Mouse (Mus musculus) lung, postnatal 0 days (tissue): ENCODE data around the gene Atp5d. TPM values are rescaled to one million over a fixed set of nuclear protein-coding genes. Genes with fewer than 3 reads are reported as not detected.
"Not testable (repeated sequence)": the region's sequence is repeated elsewhere in the genome, so short reads cannot be mapped to it uniquely, and the experiment has no call there.

ENCODE experiments used
- ATAC-seq: fragments of 200-750 bp; cut with Nextera tagmentation; 2 replicates; pipeline ENCODE4 v1.8.0; 2017; ENCODE audit warnings: moderate library complexity
- DNase-seq: peaks from one replicate; pipeline ENCODE4 v3.0.0-alpha.2; 2016; ENCODE audit warnings: low spot score
- H3K27ac ChIP-seq: fragments of 300-500 bp; sonication (generic); 2 replicates; pipeline ENCODE4 v1.5.1; 2014; ENCODE audit warnings: antibody characterized with exemption, mild to moderate bottlenecking, low read length, mixed read lengths
- H3K27me3 ChIP-seq: fragments of 300-500 bp; sonication (generic); replicated peaks from 2 replicates; pipeline ENCODE4 v1.6.1; 2014; ENCODE audit warnings: low read length, mixed read lengths; ENCODE audit not compliant: insufficient read depth
- H3K36me3 ChIP-seq: fragments of 300-500 bp; sonication (generic); 2 replicates; pipeline ENCODE4 v1.6.1; 2014; ENCODE audit warnings: low read length, mixed read lengths; ENCODE audit not compliant: insufficient read depth
- H3K4me1 ChIP-seq: fragments of 300-500 bp; sonication (generic); 2 replicates; pipeline ENCODE4 v1.6.1; 2014; ENCODE audit warnings: antibody characterized with exemption, low read depth, low read length, mixed read lengths; ENCODE audit not compliant: insufficient read depth
- H3K4me2 ChIP-seq: fragments of 300-500 bp; sonication (generic); replicated peaks from 2 replicates; pipeline ENCODE4 v1.6.1; 2014; ENCODE audit warnings: low read depth, mild to moderate bottlenecking, low read length, moderate library complexity, mixed read lengths
- H3K4me3 ChIP-seq: fragments of 300-500 bp; sonication (generic); 2 replicates; pipeline ENCODE4 v1.5.1; 2014; ENCODE audit warnings: low read depth, low read length
- H3K9ac ChIP-seq: fragments of 300-500 bp; sonication (generic); replicated peaks from 2 replicates; pipeline ENCODE4 v1.6.1; 2014; ENCODE audit warnings: low read depth, mild to moderate bottlenecking
- H3K9me3 ChIP-seq: fragments of 300-500 bp; sonication (generic); 2 replicates; pipeline ENCODE4 v1.6.1; 2016; ENCODE audit warnings: low read length, mixed read lengths
- CTCF ChIP-seq: IDR thresholded peaks from 2 replicates; pipeline ENCODE4 v1.5.1; 2016; ENCODE audit warnings: antibody characterized with exemption, mild to moderate bottlenecking
- EP300 ChIP-seq: IDR thresholded peaks from 2 replicates; pipeline ENCODE4 v1.6.1; 2016; ENCODE audit warnings: antibody characterized with exemption, mild to moderate bottlenecking, control low read depth
- WGBS: fragments of 180-500 bp; shearing (Covaris S2); extraction: QIAGEN DNeasy Blood & Tissue Kit; methylation state at CpG from one replicate; pipeline ENCODE4 v1.1.7; 2014; 5-methylcytosine and 5-hydroxymethylcytosine counted together
- polyA plus RNA-seq: library from polyadenylated mRNA; unstranded; fragments of >200 nt; fragmentation: Nextera tagmentation; extraction: Ambion mirVana; gene quantifications from 2 replicates; pipeline ENCODE4 v1.2.1, GENCODE M21; 2015

Gene Atp5d
- polyA plus RNA-seq, 1 experiment from 2014 or later: 491 TPM

DNA sequence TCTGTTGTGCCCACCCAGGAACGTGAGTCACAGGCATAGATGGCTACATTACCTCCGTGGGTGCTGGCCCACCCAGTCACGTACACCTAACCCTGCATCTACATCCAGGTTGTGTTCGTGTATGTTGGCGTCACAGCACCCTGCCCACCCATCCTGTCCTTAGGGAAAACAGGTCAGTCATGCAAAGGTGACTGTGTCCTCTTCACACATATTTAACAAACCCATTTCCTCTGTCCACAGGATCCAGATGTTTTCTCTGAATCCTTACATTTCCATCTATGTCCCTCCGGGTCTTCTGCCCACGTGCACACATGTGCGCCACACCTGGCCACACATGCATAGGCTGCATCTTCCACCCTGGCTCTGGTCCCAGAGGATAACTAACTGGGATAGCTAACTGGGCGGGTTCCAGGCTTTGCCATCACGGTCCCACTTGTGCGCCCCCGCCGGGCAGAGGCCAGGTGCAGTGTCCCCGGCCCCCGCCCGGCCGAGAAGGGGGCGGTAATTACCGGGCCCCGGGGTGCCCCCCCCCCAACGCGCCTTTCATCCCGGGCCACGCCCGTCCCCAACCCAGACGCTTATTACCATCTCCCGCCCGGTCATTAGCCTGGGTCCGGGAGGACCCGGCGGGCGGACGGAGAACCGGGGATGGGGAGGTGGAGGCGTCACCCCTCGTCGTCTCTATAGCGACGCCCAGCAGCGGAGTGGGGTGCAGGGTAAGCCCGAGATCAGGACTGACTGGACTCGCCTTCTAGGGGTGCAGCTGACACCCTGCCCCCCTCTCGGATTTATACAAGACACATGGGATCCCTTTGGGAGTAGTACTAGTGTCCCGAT is 25.9 kb downstream of the Atp5d start:
- H3K4me1 ChIP-seq: peaks cover 49% of the 10 kb centered on the region

DNA sequence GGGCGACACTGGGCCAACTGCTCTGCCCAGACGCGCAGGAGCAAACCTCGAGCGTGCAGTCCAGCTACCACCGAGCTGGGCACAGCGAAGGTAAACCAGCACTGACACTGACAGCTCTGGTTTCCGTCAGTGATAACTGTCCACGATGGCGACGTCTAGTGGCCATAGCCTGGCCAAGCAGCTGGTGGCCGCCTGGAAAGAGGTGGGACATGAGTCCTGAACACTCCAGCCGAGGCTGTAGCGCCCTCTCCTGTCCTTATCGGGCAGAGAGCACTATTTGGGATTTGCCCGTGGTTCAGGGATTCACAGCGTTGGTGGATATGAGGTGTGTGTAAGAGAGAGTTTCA is 26.5 kb downstream of the Atp5d start:
- TF ChIP-seq EP300 (no peak), CTCF (peak; percentile 100)
- Histone ChIP-seq H3K27ac (peak overlapping the region; percentile 79), H3K27me3 (no peaks in the 10 kb centered on the region), H3K36me3 (peaks cover 2% of the 10 kb centered on the region; the same call in 1 of the 2 replicates), H3K4me2 (peak overlapping the region; percentile 89), H3K4me3 (peak overlapping the region; percentile 33), H3K4me1 (peaks cover 48% of the 10 kb centered on the region), H3K9me3 (no peaks in the 10 kb centered on the region), H3K9ac (peak overlapping the region; percentile 26; the same call in 1 of the 2 replicates)
- DNase-seq (peak; percentile 97), ATAC-seq (peak; percentile 16)
- under 1% methylated on average over 17 of the region's 17 CpGs for WGBS

More for the DNA sequence above, 25.9 kb downstream of the Atp5d start:
- WGBS: 11% methylated on average over 41 of the region's 44 CpGs
- Histone ChIP-seq H3K27ac (peak overlapping the region; percentile 79), H3K9me3 (no peaks in the 10 kb centered on the region), H3K9ac (peak overlapping the region; percentile 26; the same call in 1 of the 2 replicates), H3K4me3 (peak overlapping the region; percentile 33), H3K4me2 (peak overlapping the region; percentile 89), H3K27me3 (no peaks in the 10 kb centered on the region), H3K36me3 (no peaks in the 10 kb centered on the region)
- TF ChIP-seq EP300 (no peak), CTCF (peak; percentile 7; the same call in 1 of the 2 replicates)
- ATAC-seq: no peak
- peak; percentile 36 for DNase-seq

DNA sequence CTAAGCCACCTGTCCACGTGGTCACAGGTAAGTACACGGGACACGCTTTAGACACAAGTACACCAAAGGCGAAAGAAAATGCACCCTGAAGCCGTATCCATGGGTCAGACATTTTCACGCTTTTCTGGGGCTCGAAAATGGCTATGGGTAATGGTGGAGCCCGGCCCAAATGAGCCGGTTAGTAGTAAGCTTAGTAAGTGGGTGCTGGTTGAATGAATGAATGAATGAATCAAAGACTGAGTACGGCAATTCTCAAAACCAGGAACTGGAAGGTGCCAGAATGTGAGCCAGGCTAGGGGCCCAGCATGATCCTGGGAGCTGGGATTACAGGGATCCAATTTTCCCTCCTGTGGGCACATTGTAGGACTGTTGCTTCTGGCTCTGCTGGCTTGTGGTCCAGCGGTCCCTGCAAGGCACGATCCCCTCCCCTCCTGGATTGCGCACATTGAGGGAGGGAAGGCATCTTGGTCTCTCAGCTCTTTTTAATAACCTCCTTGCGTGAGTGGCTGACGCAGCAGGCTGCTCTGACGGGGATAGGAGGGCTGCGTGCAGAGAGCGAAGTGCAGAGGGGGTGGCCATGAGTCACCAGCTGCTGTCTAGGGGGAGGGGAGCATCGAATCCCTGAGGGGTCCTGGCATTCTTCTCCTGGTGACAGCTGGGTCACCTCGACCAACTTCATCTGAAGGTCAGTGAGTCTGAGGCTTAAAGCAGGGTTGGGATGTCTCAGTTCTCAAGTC is 27.1 kb downstream of the Atp5d start, which contains the start of gene Cirbp:
Gene Cirbp, plus strand, starts transcription at position 594 of the 737 bp plus-strand sequence.
- no peak for ATAC-seq
- TF ChIP-seq CTCF (no peak), EP300 (no peak)
- H3K4me3 ChIP-seq: peak within 1 kb of the TSS; percentile 33
- 27% methylated on average over 20 of the region's 20 CpGs for WGBS
- peak within 1 kb of the TSS; percentile 79 for H3K27ac ChIP-seq
- peak; percentile 67 for DNase-seq
- H3K36me3 ChIP-seq: peaks cover 8% of the 10 kb centered on the region
- no peaks in the 10 kb centered on the region for H3K27me3 ChIP-seq
- no peaks in the 10 kb centered on the region for H3K9me3 ChIP-seq
- peak within 1 kb of the TSS; percentile 89 for H3K4me2 ChIP-seq
- H3K4me1 ChIP-seq: peaks cover 43% of the 10 kb centered on the region
- peak within 1 kb of the TSS; percentile 26; the same call in 1 of the 2 replicates for H3K9ac ChIP-seq

DNA sequence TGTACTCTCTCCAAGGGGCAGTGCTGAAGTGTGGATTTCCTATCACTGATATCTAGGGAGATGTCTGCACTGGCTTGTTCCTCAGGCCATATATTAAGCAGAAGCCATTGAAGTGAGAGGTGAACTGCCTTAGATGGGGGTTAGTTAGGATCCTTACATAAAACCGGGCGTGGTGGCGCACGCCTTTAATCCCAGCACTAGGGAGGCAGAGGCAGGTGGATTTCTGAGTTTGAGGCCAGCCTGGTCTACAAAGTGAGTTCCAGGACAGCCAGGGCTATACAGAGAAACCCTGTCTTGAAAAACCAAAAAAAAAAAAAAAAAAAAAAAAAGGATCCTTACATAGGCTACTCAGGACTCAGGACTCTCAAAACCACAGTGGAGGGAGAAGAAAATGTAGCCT is 27.7 kb downstream of the Atp5d start:
- Histone ChIP-seq H3K4me1 (peaks cover 40% of the 10 kb centered on the region), H3K36me3 (peaks cover 13% of the 10 kb centered on the region)
- H3K4me2 ChIP-seq, H3K4me3 ChIP-seq, H3K27ac ChIP-seq, H3K9ac ChIP-seq, ATAC-seq, H3K9me3 ChIP-seq, DNase-seq, H3K27me3 ChIP-seq: not testable (repeated sequence)
- 90% methylated on average over 4 of the region's 4 CpGs for WGBS

DNA sequence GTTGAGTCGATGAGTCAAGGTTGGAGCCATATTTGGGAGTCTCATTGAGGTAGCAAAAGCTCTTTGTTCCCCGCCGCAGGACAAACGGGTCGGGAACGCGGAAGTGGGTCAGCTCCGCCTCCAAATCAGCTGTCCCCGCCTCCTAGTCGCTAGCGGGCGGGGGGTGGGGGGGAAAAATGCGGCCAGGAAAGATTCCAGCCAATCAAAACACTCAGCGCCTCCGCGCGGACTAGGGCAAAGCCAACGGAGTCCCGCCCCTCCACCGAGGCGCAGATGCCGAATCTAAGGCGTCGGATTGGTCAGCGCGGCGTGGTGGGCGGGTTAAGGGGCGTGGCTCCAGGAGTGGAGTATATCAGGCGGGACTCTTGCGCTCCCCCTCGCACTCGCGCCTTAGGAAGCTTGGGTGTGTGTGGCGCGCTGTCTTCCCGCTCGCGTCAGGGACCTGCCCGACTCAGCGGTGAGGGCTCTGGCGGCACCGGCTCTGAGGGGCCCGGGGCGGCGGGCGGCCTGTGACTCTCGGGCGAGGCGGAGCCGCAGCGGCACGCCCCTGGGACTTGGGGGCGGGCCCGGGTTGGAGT is 29.1 kb downstream of the Atp5d start:
- Histone ChIP-seq H3K27ac (peak overlapping the region; percentile 100), H3K9ac (peak overlapping the region; percentile 100), H3K36me3 (peaks cover 18% of the 10 kb centered on the region), H3K4me1 (peaks cover 32% of the 10 kb centered on the region; the same call in 1 of the 2 replicates), H3K4me2 (peak overlapping the region; percentile 69), H3K9me3 (no peaks in the 10 kb centered on the region), H3K27me3 (no peaks in the 10 kb centered on the region), H3K4me3 (peak overlapping the region; percentile 96)
- DNase-seq (peak; percentile 99), ATAC-seq (peak; percentile 91)
- TF ChIP-seq CTCF: no peak; the same call in 1 of the 2 replicates
- 0% methylated on average over 35 of the region's 55 CpGs for WGBS
